Mouse (Mus musculus) heart, adult 2 months (tissue): Measurements from ENCODE around the gene Tecta. TPM values are rescaled to one million over a fixed set of nuclear protein-coding genes. Genes with fewer than 3 reads are reported as not detected.

ENCODE experiments used
- DNase-seq, 2 experiments: peaks; one replicate each; pipeline ENCODE4 v3.0.0; 2021
- H3K27ac ChIP-seq: fragments of 200-600 bp; 2 replicates; pipeline ENCODE4 v1.8.1; 2022
- H3K27me3 ChIP-seq: fragments of 200-500 bp; 2 replicates; pipeline ENCODE4 v1.6.1; 2012; ENCODE audit warnings: mild to moderate bottlenecking, low read length, inconsistent platforms, mixed read lengths; ENCODE audit not compliant: control insufficient read depth, insufficient read depth
- H3K36me3 ChIP-seq: fragments of 200-500 bp; 2 replicates; pipeline ENCODE4 v1.6.1; 2012; ENCODE audit warnings: low read length, inconsistent platforms; ENCODE audit not compliant: control insufficient read depth, insufficient read depth
- H3K4me1 ChIP-seq: fragments of 200-500 bp; 2 replicates; pipeline ENCODE4 v1.6.1; 2011; ENCODE audit warnings: low read length; ENCODE audit not compliant: control insufficient read depth, insufficient read depth
- H3K4me3 ChIP-seq: fragments of 200-600 bp; 2 replicates; pipeline ENCODE4 v1.8.1; 2022
- H3K79me2 ChIP-seq: fragments of 200-500 bp; replicated peaks from 2 replicates; pipeline ENCODE4 v1.6.1; 2012; ENCODE audit warnings: mild to moderate bottlenecking, inconsistent platforms, low read length, moderate library complexity, mixed read lengths; ENCODE audit not compliant: control insufficient read depth, insufficient read depth
- H3K9ac ChIP-seq: fragments of 200-500 bp; 2 replicates; pipeline ENCODE4 v1.6.1; 2012; ENCODE audit warnings: low read depth, mild to moderate bottlenecking, control low read depth, inconsistent platforms, low read length, mixed read lengths
- CTCF ChIP-seq: fragments of 200-600 bp; IDR thresholded peaks from 2 replicates; pipeline ENCODE4 v1.8.1; 2022; ENCODE audit warnings: antibody characterized with exemption, mild to moderate bottlenecking, moderate library complexity
- EP300 ChIP-seq: fragments of 200-500 bp; IDR thresholded peaks from 2 replicates; pipeline ENCODE4 v1.6.1; 2011; ENCODE audit warnings: low read depth, low read length, control low read depth; ENCODE audit not compliant: insufficient read depth
- POLR2A ChIP-seq: fragments of 200-500 bp; IDR thresholded peaks from 2 replicates; pipeline ENCODE4 v1.6.1; 2011; ENCODE audit warnings: mild to moderate bottlenecking, low read depth, low read length, control low read depth; ENCODE audit not compliant: insufficient read depth
- WGBS: fragments of 180-500 bp; shearing (Covaris S2); methylation state at CpG from one replicate; pipeline ENCODE4 v1.1.7; 2018; 5-methylcytosine and 5-hydroxymethylcytosine counted together
- intact Hi-C: fragments of 180-260 bp; cut with DNase I; formaldehyde crosslinking; loops from one replicate; pipeline ENCODE4 v1.15.1; 2025
- polyA plus RNA-seq: library from polyadenylated mRNA; depleted of rRNA; stranded (reverse); fragments of >200 nt; gene quantifications from 2 replicates; pipeline ENCODE4 v1.2.3, GENCODE M21; 2012
- total RNA-seq, 2 experiments: library from RNA; stranded (reverse); gene quantifications; 2 replicates each; pipeline ENCODE4 v1.2.3; 2021

Tecta gene
- total and polyA plus RNA-seq, 3 experiments = 0.02 to 0.05 (median 0.02) TPM

GRCm38 (mm10) chr9:42417352-42417952 is 17.7 kb upstream of the Tecta start:
- no peak for TF ChIP-seq CTCF
- TF ChIP-seq EP300 = no peak
- TF ChIP-seq POLR2A = no peak
- Histone ChIP-seq H3K4me1 (no peaks in the 10 kb centered on the region), H3K27ac (no peak overlapping the region), H3K9ac (no peak overlapping the region), H3K27me3 (no peaks in the 10 kb centered on the region), H3K36me3 (peaks cover 1% of the 10 kb centered on the region; the same call in 1 of the 2 replicates), H3K79me2 (no peaks in the 10 kb centered on the region), H3K4me3 (no peak overlapping the region)
- DNase-seq = peak in 1 of 2 experiments; percentile 41
- intact Hi-C loops = loop anchor here (2.0 kb wide), 1 partner anchor 43 kb away; no protein-coding TSS in a partner anchor
- 70% methylated on average over 12 of the region's 12 CpGs for WGBS

GRCm38 (mm10) chr9:42415184-42415583 is 15.5 kb upstream of the Tecta start:
- Histone ChIP-seq H3K4me1 (peaks cover 3% of the 10 kb centered on the region), H3K79me2 (no peaks in the 10 kb centered on the region), H3K9ac (no peak overlapping the region), H3K36me3 (peaks cover 1% of the 10 kb centered on the region; the same call in 1 of the 2 replicates), H3K27me3 (0 out of 2 replicates have a peak, but pooled peaks cover 2% of the 10 kb centered on the region), H3K27ac (no peak overlapping the region), H3K4me3 (no peak overlapping the region)
- 53% methylated on average over 1 of the region's 1 CpGs for WGBS
- DNase-seq = no peak
- TF ChIP-seq EP300 (no peak), POLR2A (no peak), CTCF (no peak)
- intact Hi-C loops = no loop called here

GRCm38 (mm10) chr9:42413345-42413744 is 13.6 kb upstream of the Tecta start:
- TF ChIP-seq POLR2A (no peak), EP300 (no peak), CTCF (no peak)
- intact Hi-C loops = no loop called here
- H3K4me1 ChIP-seq = peaks cover 3% of the 10 kb centered on the region
- 0 out of 2 replicates have a peak, but pooled peaks cover 2% of the 10 kb centered on the region for H3K27me3 ChIP-seq
- peaks cover 1% of the 10 kb centered on the region; the same call in 1 of the 2 replicates for H3K36me3 ChIP-seq
- H3K4me3 ChIP-seq = no peak overlapping the region
- DNase-seq = no peak
- no peaks in the 10 kb centered on the region for H3K79me2 ChIP-seq
- no peak overlapping the region for H3K27ac ChIP-seq
- H3K9ac ChIP-seq = no peak overlapping the region
- WGBS = 93% methylated on average over 12 of the region's 12 CpGs

- WGBS = 62% methylated on average over 6 of the region's 6 CpGs
- H3K4me1 ChIP-seq = peaks cover 3% of the 10 kb centered on the region
- H3K4me3 ChIP-seq = no peak overlapping the region
- no peaks in the 10 kb centered on the region for H3K79me2 ChIP-seq
- H3K36me3 ChIP-seq = no peaks in the 10 kb centered on the region; the same call in 1 of the 2 replicates
- H3K9ac ChIP-seq = no peak overlapping the region
- H3K27me3 ChIP-seq = 0 out of 2 replicates have a peak, but pooled peaks cover 2% of the 10 kb centered on the region
- intact Hi-C loops = no loop called here
- TF ChIP-seq EP300 = no peak
- no peak for TF ChIP-seq POLR2A
- TF ChIP-seq CTCF = no peak
- no peak overlapping the region for H3K27ac ChIP-seq
- DNase-seq = peak in 1 of 2 experiments; percentile 5
Measured at GRCm38 (mm10) chr9:42411296-42411695, 11.6 kb upstream of the Tecta start.

GRCm38 (mm10) chr9:42405736-42406135 is 6.0 kb upstream of the Tecta start:
- intact Hi-C loops = no loop called here
- no peaks in the 10 kb centered on the region for H3K27me3 ChIP-seq
- no peak for DNase-seq
- H3K4me3 ChIP-seq = no peak overlapping the region
- no peak for TF ChIP-seq EP300
- TF ChIP-seq POLR2A = no peak
- no peak for TF ChIP-seq CTCF
- WGBS = 77% methylated on average over 4 of the region's 4 CpGs
- no peaks in the 10 kb centered on the region for H3K79me2 ChIP-seq
- no peak overlapping the region for H3K27ac ChIP-seq
- no peaks in the 10 kb centered on the region for H3K4me1 ChIP-seq
- H3K9ac ChIP-seq = no peak overlapping the region
- no peaks in the 10 kb centered on the region for H3K36me3 ChIP-seq

- H3K27me3 ChIP-seq = no peaks in the 10 kb centered on the region
Measured at GRCm38 (mm10) chr9:42401486-42401885, 1.8 kb upstream of the Tecta start.

More at GRCm38 (mm10) chr9:42401486-42401885, 1.8 kb upstream of the Tecta start:
- DNase-seq = no peak
- 85% methylated on average over 6 of the region's 6 CpGs for WGBS
- no peak overlapping the region for H3K9ac ChIP-seq
- no peaks in the 10 kb centered on the region for H3K36me3 ChIP-seq
- H3K79me2 ChIP-seq = no peaks in the 10 kb centered on the region
- intact Hi-C loops = no loop called here
- TF ChIP-seq POLR2A (no peak), CTCF (no peak), EP300 (no peak)
- no peaks in the 10 kb centered on the region for H3K4me1 ChIP-seq
- H3K4me3 ChIP-seq = no peak overlapping the region
- H3K27ac ChIP-seq = no peak overlapping the region
